Mouse (Mus musculus): ENCODE measurements around the gene Terf2.
A peak's percentile ranks its signal among the peaks of the same experiment; 100 is the strongest.

Terf2 gene

GRCm38 (mm10) chr8:107096366-107097036 lies at the start of gene Terf2:
Gene Terf2, minus strand, starts transcription at chr8:107096547.
- DNase-seq = peak; percentile 97

- peak; percentile 23 for DNase-seq
Measured at GRCm38 (mm10) chr8:107143501-107143900, 47.2 kb upstream of the Terf2 start.

GRCm38 (mm10) chr8:107142539-107142938 lies 46.2 kb upstream of the Terf2 start:
- no peak for DNase-seq

GRCm38 (mm10) chr8:107139704-107140470 lies 43.5 kb upstream of the Terf2 start:
- DNase-seq = no peak

GRCm38 (mm10) chr8:107138338-107138737 lies 42.0 kb upstream of the Terf2 start:
- DNase-seq = no peak

- no peak for DNase-seq
Measured at GRCm38 (mm10) chr8:107137591-107137990, 41.2 kb upstream of the Terf2 start.

- no peak for DNase-seq
Measured at GRCm38 (mm10) chr8:107136003-107136612, 39.8 kb upstream of the Terf2 start.

GRCm38 (mm10) chr8:107133881-107134280 lies 37.5 kb upstream of the Terf2 start:
- no peak for DNase-seq

- DNase-seq = no peak
Measured at GRCm38 (mm10) chr8:107132581-107133491, 36.5 kb upstream of the Terf2 start.

- DNase-seq = no peak
Measured at GRCm38 (mm10) chr8:107130028-107130427, 33.7 kb upstream of the Terf2 start.

- no peak for DNase-seq
Measured at GRCm38 (mm10) chr8:107129171-107130025, 33.1 kb upstream of the Terf2 start.

- no peak for DNase-seq
Measured at GRCm38 (mm10) chr8:107124343-107124742, 28.0 kb upstream of the Terf2 start.

- DNase-seq = no peak
Measured at GRCm38 (mm10) chr8:107123063-107123614, 26.8 kb upstream of the Terf2 start.

GRCm38 (mm10) chr8:107121681-107122291 lies 25.4 kb upstream of the Terf2 start:
- no peak for DNase-seq

- DNase-seq = no peak
Measured at GRCm38 (mm10) chr8:107120806-107121205, 24.5 kb upstream of the Terf2 start.

- DNase-seq = peak; percentile 56
Measured at GRCm38 (mm10) chr8:107119412-107119811, 23.1 kb upstream of the Terf2 start.

- DNase-seq = no peak
Measured at GRCm38 (mm10) chr8:107118803-107119233, 22.5 kb upstream of the Terf2 start.

GRCm38 (mm10) chr8:107117019-107117418 lies 20.7 kb upstream of the Terf2 start:
- DNase-seq = no peak

- peak; percentile 91 for DNase-seq
Measured at GRCm38 (mm10) chr8:107116023-107116422, 19.7 kb upstream of the Terf2 start.

- no peak for DNase-seq
Measured at GRCm38 (mm10) chr8:107115008-107115320, 18.6 kb upstream of the Terf2 start.

All from cerebellum, adult 9-10 months (tissue).